Mouse (Mus musculus) kidney, adult 2 months (tissue): Measurements from ENCODE around the gene Hmcn1.

Source experiments
- CTCF ChIP-seq: fragments of 200-500 bp; conservative IDR thresholded peaks from 2 replicates; pipeline ENCODE4 v1.5.1; 2011; ENCODE audit warnings: low read depth, mild to moderate bottlenecking, control low read depth, low read length, moderate library complexity, mixed read lengths; ENCODE audit not compliant: insufficient read depth, insufficient read length
- POLR2A ChIP-seq: fragments of 200-500 bp; IDR thresholded peaks from one replicate; pipeline ENCODE4 v1.6.1; 2011; ENCODE audit warnings: low read depth, low read length, control low read depth

GRCm38 (mm10) chr1:150606173-150606572 is 387.1 kb downstream of the Hmcn1 start:
- TF ChIP-seq POLR2A (no peak), CTCF (no peak)
